Mouse (Mus musculus) lung, postnatal 36 days (tissue): ENCODE measurements around the gene Olfr448.

Source experiments
- DNase-seq: peaks from one replicate; pipeline ENCODE4 v3.0.0; 2022; ENCODE audit warnings: mixed read lengths

The Olfr448 gene

DNA sequence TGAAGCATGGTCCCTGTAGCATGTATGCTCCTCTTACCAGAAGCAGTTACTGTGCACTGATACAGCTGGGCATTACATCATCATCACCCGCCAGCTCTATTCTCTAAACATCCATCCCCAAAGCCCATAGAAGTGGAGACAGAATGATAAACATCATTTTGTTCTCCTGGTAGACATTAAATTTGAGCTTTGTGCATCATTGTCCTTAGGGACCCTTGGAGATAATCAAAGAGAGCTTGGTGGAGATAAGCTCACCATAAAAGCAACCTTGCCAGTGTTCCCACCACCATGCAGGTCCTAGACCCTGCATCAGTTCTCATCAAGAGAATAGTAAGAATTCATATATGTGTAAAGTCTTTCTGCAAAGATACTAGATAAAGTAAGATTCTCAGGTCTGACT is at the start of gene Olfr448:
TSS of gene Olfr448 (plus strand) at position 301 of the 400 bp plus-strand sequence.
- DNase-seq, result no peak

DNA sequence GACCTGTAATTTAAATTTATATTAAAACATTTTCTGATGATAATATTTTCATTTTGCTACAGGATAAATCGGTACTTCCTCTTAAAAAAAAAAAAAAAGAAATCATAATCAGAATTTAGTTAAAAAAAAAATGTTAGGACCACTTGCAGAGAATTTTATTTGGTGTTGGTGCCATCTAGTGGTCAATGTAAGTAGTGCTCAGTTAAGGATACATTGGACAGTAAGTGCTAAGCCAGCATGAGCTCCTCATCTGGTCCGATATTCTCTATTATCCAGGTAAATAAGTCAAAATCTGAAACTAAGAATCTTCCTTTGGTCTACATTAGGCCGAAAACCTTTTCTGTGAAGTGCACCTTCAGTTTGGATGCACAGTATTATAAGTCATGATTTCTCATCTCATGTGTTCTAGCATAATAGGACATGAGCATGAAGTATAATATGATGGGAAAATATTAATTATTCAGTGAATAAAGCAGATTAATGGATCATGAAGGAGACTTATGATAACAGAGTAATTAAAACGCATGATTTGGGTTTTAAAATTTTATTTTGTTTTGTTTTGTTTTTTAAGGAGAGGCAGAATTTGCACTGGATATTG is 29.9 kb upstream of the Olfr448 start:
- peak; percentile 73 for DNase-seq

DNA sequence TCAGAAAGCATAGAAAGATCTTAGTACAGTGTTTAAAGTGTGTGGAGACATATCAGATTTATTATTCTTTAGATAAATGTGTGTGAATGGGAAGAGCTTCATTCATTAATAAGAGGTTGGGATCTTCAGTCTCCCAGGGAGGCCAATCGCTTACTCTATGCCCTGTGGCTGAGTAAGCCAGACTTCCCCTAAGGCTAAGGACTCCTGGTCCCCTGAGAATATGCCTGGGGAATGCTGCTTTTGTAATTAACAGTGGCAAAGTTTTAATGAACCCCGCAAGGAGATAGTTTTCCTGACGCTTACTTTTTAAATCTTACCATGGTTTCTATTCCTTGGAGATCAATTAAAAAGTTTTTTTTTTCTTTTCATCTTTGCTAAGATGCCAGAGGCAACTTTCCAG is 20.5 kb upstream of the Olfr448 start:
- DNase-seq, result no peak

DNA sequence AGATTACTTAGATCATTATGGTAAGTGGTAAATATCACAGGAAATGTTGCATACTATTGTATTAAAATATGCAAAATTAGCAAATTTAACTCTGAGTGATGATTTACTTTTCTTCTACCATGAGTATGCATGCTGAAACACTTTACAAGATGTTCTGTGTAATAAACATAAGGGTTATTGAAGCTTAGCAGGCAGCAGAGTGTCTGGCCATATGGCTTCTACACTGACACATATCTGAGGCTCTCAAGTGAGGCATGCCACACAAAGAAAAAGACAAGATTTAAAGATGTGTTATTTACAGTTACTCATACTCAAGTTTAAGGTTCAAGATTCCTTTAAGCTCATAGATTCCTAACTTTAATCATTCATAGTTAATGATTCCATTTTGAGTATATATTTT is 13.9 kb upstream of the Olfr448 start:
- DNase-seq, result no peak

DNA sequence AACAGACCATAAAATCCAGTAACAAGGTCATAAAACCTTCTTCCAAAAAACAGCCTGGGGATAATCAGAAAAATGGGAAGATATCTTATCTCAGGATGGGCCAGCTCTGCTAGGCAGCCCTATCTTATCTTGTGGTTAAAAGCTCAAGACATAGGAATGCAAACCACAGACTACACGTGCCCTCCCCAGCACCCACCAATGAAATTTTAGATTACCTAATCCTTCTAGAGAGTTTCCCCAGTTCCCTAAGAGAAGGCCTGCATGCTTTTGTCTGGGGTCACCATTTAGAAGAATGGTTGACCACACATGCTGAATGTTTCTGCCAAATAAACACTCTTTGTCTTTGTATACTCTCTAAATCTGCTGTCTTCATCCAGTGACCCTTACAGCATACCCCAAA is 10.1 kb downstream of the Olfr448 start:
- no peak for DNase-seq

DNA sequence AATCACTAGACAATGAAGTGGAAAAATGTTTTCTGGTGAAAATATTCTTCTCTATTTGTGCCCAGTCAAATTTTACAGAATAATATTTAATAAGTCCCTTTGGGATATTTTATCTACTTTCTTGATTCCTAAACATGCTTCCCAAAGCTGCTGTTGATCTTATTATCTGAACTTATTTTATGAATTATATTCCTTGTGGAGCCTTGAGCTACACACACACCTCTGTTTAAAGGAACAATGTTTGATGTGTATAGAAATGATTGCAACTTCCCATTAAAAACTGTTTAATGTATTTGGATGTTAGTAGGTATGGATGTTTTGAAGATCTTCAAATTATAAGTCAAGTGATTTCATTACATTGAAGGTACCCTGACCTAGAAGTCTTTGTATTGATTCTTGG is 18.3 kb downstream of the Olfr448 start, which contains the start of gene Olfr447:
TSS of gene Olfr447 (plus strand) at position 301 of the 400 bp plus-strand sequence.
- DNase-seq, result no peak

DNA sequence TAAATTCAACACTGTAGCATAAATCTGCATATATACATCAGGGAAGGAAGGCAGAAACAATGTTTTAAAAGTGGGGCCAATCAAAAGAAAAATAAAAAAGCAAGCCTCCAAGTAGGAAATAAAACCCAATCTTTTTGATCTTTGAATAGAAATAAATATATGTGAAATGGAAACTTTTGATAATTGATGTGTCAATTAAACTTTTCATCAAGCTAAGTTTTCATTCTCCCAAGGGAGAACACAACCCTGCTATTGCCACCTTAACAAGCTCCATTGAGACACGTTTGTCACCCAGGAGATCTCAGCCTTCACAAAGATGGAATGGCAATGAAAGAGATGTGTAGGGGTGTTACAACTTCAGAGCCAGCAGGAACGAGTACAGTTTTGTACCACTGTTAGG is 30.8 kb downstream of the Olfr448 start, which contains the start of gene Olfr446:
TSS of gene Olfr446 (plus strand) at position 301 of the 400 bp plus-strand sequence.
- DNase-seq, result no peak
